Mouse (Mus musculus): ENCODE measurements at regions not wholly inside any gene's neighbourhood (a gene's known extent, or its start where the extent isn't known, plus 50 kb on each side); places are given as distances from the start of the nearest gene placed in this dataset.
A peak's percentile ranks its signal among the peaks of the same experiment; 100 is the strongest.

DNA sequence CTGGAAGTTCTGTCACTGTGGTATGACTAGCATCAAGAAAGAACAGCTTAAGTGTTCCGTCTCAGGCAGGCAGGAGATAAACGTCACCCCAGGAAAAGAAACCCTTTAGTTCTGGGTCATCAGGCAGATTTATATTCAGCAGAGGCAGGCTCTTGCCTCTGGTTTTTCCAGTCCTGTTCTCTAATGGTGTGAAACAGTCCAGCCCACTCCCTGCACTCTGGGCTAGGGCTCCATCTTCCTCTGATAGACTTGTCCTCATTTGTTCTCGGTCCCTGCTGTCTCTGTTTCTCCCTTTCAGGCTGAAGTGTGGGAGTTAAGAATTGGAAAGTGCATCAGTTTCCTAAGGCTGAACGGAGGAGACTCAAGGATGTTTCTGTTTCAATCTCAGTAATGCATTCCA is 240.0 kb downstream of the Csl start:
- Histone ChIP-seq H3K27me3 (ENCODE audit: control insufficient read depth, insufficient read depth, low read length, poor library complexity, severe bottlenecking) (no peaks in the 10 kb centered on the region), H3K4me1 (ENCODE audit: control insufficient read depth, insufficient read depth, low read length) (no peaks in the 10 kb centered on the region), H3K36me3 (ENCODE audit: control insufficient read depth, insufficient read depth, low read length, poor library complexity, severe bottlenecking) (no peaks in the 10 kb centered on the region), H3K9ac (ENCODE audit: low read depth, poor library complexity, severe bottlenecking) (no peak overlapping the region), H3K9me3 (replicated peaks; ENCODE audit: control insufficient read depth, insufficient read depth, low read length, poor library complexity, severe bottlenecking) (no peaks in the 10 kb centered on the region; the same call in 1 of the 2 replicates), H3K27ac (ENCODE audit: insufficient read depth, low read length) (no peak overlapping the region), H3K4me3 (ENCODE audit: low read depth, low read length) (no peak overlapping the region)
- no peak for TF ChIP-seq EP300 (IDR thresholded peaks at IDR 0.05; ENCODE audit: insufficient read depth, low read depth, low read length)
- TF ChIP-seq CTCF (IDR thresholded peaks at IDR 0.05; ENCODE audit: low read depth, low read length), result no peak
- TF ChIP-seq POLR2A (IDR thresholded peaks at IDR 0.05; ENCODE audit: insufficient read depth, low read length), result no peak

DNA sequence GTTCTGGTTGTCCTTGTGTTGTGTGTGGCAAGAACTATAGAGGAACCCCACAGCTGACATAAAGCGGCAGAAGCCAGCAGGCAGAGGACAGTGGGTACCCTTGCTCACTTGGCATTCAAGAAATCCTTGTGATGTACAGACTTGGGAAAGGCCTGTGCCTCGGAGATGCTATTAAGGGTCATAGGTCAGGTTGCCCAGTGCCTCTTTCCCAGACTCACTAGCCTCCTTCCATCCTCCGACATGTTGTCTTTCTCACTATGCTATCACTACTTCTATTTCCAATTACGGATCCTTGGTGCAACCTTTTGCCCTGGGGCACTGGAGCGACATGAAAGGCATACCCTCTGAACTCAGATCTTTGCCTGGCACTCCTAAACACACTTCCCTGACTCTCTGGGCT is 235.6 kb downstream of the Csl start:
- Histone ChIP-seq H3K9me3 (replicated peaks; ENCODE audit: control insufficient read depth, insufficient read depth, low read length, poor library complexity, severe bottlenecking) (no peaks in the 10 kb centered on the region; the same call in none of the 2 replicates), H3K27ac (ENCODE audit: insufficient read depth, low read length) (no peak overlapping the region), H3K9ac (ENCODE audit: low read depth, poor library complexity, severe bottlenecking) (no peak overlapping the region), H3K4me3 (ENCODE audit: low read depth, low read length) (no peak overlapping the region), H3K36me3 (ENCODE audit: control insufficient read depth, insufficient read depth, low read length, poor library complexity, severe bottlenecking) (no peaks in the 10 kb centered on the region), H3K27me3 (ENCODE audit: control insufficient read depth, insufficient read depth, low read length, poor library complexity, severe bottlenecking) (no peaks in the 10 kb centered on the region), H3K4me1 (ENCODE audit: control insufficient read depth, insufficient read depth, low read length) (no peaks in the 10 kb centered on the region)
- no peak for TF ChIP-seq CTCF (IDR thresholded peaks at IDR 0.05; ENCODE audit: low read depth, low read length)
- TF ChIP-seq EP300 (IDR thresholded peaks at IDR 0.05; ENCODE audit: insufficient read depth, low read depth, low read length), result no peak
- no peak for TF ChIP-seq POLR2A (IDR thresholded peaks at IDR 0.05; ENCODE audit: insufficient read depth, low read length)

DNA sequence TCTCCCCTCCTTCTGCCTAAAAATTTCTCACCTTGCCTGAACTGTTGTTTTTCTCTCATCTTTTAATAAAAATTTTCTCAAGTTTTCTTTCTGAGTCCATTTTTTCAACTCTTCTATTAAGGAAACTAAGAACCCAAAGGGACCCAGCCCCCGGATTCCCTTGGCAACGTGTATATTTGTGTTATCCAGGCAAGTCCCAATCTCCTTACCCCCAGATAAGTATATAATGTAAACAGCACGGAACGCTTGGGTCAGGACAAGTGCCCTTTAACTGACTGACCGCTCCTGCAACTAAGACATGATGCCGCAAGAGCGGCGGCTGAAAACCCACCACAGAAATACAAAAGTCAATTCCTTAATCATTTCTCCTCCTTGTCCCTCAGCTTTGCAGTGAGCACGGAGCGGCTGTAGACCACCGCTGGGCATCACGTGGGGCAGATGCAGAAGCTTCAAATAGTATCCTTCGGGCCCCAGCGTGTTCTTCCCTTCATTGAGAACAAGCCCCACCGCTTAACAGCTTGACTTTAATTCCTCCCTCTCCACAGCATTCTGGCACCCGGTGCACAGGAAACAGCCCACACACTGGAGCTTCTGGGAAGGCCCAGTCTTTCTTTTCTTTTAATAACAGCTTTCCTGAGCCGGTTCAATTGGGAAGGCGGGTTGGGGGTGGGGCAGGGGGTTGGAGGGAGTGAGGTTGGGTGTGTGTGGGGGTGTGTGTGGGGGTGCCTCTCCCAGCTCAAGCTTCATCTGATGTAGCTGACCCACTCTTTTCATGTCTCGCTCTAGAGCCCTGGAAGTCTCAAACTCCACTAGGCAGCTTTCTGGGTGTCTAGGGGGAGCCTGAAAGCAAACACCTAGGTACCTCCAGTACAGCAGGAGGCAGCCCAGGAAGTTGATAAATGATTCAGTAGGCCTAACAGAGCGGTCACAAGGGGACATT is 234.9 kb downstream of the Csl start:
- Histone ChIP-seq H3K27ac (ENCODE audit: insufficient read depth, low read length) (no peak overlapping the region), H3K9ac (ENCODE audit: low read depth, poor library complexity, severe bottlenecking) (peak overlapping the region; percentile 15), H3K36me3 (ENCODE audit: control insufficient read depth, insufficient read depth, low read length, poor library complexity, severe bottlenecking) (no peaks in the 10 kb centered on the region), H3K27me3 (ENCODE audit: control insufficient read depth, insufficient read depth, low read length, poor library complexity, severe bottlenecking) (no peaks in the 10 kb centered on the region), H3K4me3 (ENCODE audit: low read depth, low read length) (peak overlapping the region; percentile 42), H3K9me3 (replicated peaks; ENCODE audit: control insufficient read depth, insufficient read depth, low read length, poor library complexity, severe bottlenecking) (no peaks in the 10 kb centered on the region; the same call in none of the 2 replicates), H3K4me1 (ENCODE audit: control insufficient read depth, insufficient read depth, low read length) (no peaks in the 10 kb centered on the region)
- TF ChIP-seq CTCF (IDR thresholded peaks at IDR 0.05; ENCODE audit: low read depth, low read length) (no peak), POLR2A (IDR thresholded peaks at IDR 0.05; ENCODE audit: insufficient read depth, low read length) (no peak), EP300 (IDR thresholded peaks at IDR 0.05; ENCODE audit: insufficient read depth, low read depth, low read length) (no peak)

DNA sequence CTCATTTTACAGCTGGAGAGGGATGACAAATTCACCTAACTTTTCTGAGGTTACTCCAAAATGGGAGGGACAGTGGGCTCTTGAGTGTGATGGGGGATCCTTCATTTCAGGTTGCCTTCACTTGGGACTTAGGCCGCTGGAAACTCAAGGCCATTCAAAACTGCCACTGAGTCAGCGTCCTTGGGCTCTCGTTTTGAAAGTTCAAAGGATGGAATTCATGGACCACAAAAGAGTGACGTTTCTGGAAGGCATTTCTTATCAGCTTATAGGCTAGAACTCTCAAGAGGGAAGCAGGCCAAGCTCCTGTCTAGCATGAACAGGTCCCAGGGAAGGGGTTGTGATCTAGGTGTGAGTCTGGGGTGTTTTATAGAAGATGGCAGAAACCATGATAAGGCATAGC is 233.3 kb downstream of the Csl start:
- Histone ChIP-seq H3K36me3 (ENCODE audit: control insufficient read depth, insufficient read depth, low read length, poor library complexity, severe bottlenecking) (no peaks in the 10 kb centered on the region), H3K27ac (ENCODE audit: insufficient read depth, low read length) (no peak overlapping the region), H3K4me1 (ENCODE audit: control insufficient read depth, insufficient read depth, low read length) (no peaks in the 10 kb centered on the region), H3K9me3 (replicated peaks; ENCODE audit: control insufficient read depth, insufficient read depth, low read length, poor library complexity, severe bottlenecking) (no peaks in the 10 kb centered on the region; the same call in none of the 2 replicates), H3K4me3 (ENCODE audit: low read depth, low read length) (no peak overlapping the region), H3K27me3 (ENCODE audit: control insufficient read depth, insufficient read depth, low read length, poor library complexity, severe bottlenecking) (no peaks in the 10 kb centered on the region), H3K9ac (ENCODE audit: low read depth, poor library complexity, severe bottlenecking) (no peak overlapping the region)
- TF ChIP-seq CTCF (IDR thresholded peaks at IDR 0.05; ENCODE audit: low read depth, low read length) (no peak), POLR2A (IDR thresholded peaks at IDR 0.05; ENCODE audit: insufficient read depth, low read length) (no peak), EP300 (IDR thresholded peaks at IDR 0.05; ENCODE audit: insufficient read depth, low read depth, low read length) (no peak)

DNA sequence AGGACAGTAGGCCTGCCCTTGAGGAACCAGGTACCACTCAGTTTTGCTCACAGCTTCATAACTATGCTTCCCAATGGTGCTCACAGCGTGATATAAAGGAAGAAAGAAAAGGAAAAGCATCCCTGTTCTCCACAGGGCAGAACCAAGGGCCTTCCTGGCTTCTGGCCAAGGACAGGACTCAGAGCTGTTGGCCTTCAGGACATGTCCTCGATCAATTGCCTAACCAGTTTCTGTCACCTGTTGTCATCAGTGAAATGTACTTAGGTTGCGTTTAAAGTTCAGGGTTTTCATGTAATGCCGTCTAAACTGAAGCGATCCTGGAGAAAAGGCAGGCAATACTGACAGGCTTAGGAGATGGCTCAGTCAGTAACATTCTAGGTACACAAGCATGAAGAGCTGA is 232.9 kb downstream of the Csl start:
- H3K36me3 ChIP-seq (ENCODE audit: control insufficient read depth, insufficient read depth, low read length, poor library complexity, severe bottlenecking), result no peaks in the 10 kb centered on the region
- H3K27me3 ChIP-seq (ENCODE audit: control insufficient read depth, insufficient read depth, low read length, poor library complexity, severe bottlenecking), result no peaks in the 10 kb centered on the region
- TF ChIP-seq CTCF (IDR thresholded peaks at IDR 0.05; ENCODE audit: low read depth, low read length), result no peak
- TF ChIP-seq POLR2A (IDR thresholded peaks at IDR 0.05; ENCODE audit: insufficient read depth, low read length), result no peak
- no peak for TF ChIP-seq EP300 (IDR thresholded peaks at IDR 0.05; ENCODE audit: insufficient read depth, low read depth, low read length)
- no peak overlapping the region for H3K27ac ChIP-seq (ENCODE audit: insufficient read depth, low read length)
- no peaks in the 10 kb centered on the region; the same call in none of the 2 replicates for H3K9me3 ChIP-seq (replicated peaks; ENCODE audit: control insufficient read depth, insufficient read depth, low read length, poor library complexity, severe bottlenecking)
- no peaks in the 10 kb centered on the region for H3K4me1 ChIP-seq (ENCODE audit: control insufficient read depth, insufficient read depth, low read length)
- no peak overlapping the region for H3K4me3 ChIP-seq (ENCODE audit: low read depth, low read length)
- H3K9ac ChIP-seq (ENCODE audit: low read depth, poor library complexity, severe bottlenecking), result no peak overlapping the region

DNA sequence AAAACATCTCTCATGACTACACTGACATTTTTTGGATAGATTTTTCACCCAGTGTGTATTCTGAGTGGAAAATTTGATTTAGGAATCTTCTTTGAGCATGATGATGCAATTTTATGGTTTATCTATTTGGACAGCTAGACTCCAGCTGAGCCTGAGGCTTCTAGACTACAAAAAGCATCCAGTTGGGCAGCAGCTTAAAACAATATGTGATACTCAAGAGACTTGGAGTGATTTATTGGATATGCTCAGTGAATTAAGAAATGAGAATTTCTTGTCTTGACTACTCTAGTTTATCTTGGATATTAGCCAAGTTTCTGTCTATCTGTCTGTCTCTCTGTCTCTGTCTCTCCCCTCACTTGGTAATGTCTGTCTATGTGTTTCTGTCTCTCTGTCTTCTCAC is 228.4 kb downstream of the Csl start:
- Histone ChIP-seq H3K4me1 (ENCODE audit: control insufficient read depth, insufficient read depth, low read length) (no peaks in the 10 kb centered on the region), H3K27me3 (ENCODE audit: control insufficient read depth, insufficient read depth, low read length, poor library complexity, severe bottlenecking) (no peaks in the 10 kb centered on the region), H3K9ac (ENCODE audit: low read depth, poor library complexity, severe bottlenecking) (no peak overlapping the region), H3K36me3 (ENCODE audit: control insufficient read depth, insufficient read depth, low read length, poor library complexity, severe bottlenecking) (no peaks in the 10 kb centered on the region), H3K4me3 (ENCODE audit: low read depth, low read length) (no peak overlapping the region), H3K9me3 (replicated peaks; ENCODE audit: control insufficient read depth, insufficient read depth, low read length, poor library complexity, severe bottlenecking) (no peaks in the 10 kb centered on the region), H3K27ac (ENCODE audit: insufficient read depth, low read length) (no peak overlapping the region)
- no peak for TF ChIP-seq POLR2A (IDR thresholded peaks at IDR 0.05; ENCODE audit: insufficient read depth, low read length)
- no peak for TF ChIP-seq EP300 (IDR thresholded peaks at IDR 0.05; ENCODE audit: insufficient read depth, low read depth, low read length)
- TF ChIP-seq CTCF (IDR thresholded peaks at IDR 0.05; ENCODE audit: low read depth, low read length), result no peak

All from ES-Bruce4 (cell line).